Mouse (Mus musculus) megakaryocyte, embryonic 14.5 days (primary cell): ENCODE measurements at regions not wholly inside any gene's neighbourhood (a gene's known extent, or its start where the extent isn't known, plus 50 kb on each side); places are given as distances from the start of the nearest gene placed in this dataset.

Experiments used
- H3K27me3 ChIP-seq: replicated peaks from 2 replicates; pipeline ENCODE3; 2012; ENCODE audit warnings: inconsistent platforms
- H3K36me3 ChIP-seq: replicated peaks from 2 replicates; pipeline ENCODE3; 2012; ENCODE audit warnings: low read length, inconsistent platforms, mixed read lengths
- H3K4me1 ChIP-seq: 2 replicates; pipeline ENCODE4 v1.6.1; 2012; ENCODE audit warnings: inconsistent platforms
- H3K4me3 ChIP-seq: replicated peaks from 2 replicates; pipeline ENCODE3; 2012; ENCODE audit warnings: moderate library complexity, mild to moderate bottlenecking, inconsistent platforms
- H3K9me3 ChIP-seq: 2 replicates; pipeline ENCODE4 v1.6.1; 2012; ENCODE audit warnings: inconsistent platforms
- FLI1 ChIP-seq: IDR thresholded peaks from 2 replicates; pipeline ENCODE4 v1.6.1; 2012; ENCODE audit warnings: low read length, inconsistent platforms, mixed read lengths
- GATA1 ChIP-seq: IDR thresholded peaks from 3 replicates; pipeline ENCODE4 v1.6.1; 2012; ENCODE audit warnings: mixed read lengths, low read length, inconsistent platforms, borderline replicate concordance

DNA sequence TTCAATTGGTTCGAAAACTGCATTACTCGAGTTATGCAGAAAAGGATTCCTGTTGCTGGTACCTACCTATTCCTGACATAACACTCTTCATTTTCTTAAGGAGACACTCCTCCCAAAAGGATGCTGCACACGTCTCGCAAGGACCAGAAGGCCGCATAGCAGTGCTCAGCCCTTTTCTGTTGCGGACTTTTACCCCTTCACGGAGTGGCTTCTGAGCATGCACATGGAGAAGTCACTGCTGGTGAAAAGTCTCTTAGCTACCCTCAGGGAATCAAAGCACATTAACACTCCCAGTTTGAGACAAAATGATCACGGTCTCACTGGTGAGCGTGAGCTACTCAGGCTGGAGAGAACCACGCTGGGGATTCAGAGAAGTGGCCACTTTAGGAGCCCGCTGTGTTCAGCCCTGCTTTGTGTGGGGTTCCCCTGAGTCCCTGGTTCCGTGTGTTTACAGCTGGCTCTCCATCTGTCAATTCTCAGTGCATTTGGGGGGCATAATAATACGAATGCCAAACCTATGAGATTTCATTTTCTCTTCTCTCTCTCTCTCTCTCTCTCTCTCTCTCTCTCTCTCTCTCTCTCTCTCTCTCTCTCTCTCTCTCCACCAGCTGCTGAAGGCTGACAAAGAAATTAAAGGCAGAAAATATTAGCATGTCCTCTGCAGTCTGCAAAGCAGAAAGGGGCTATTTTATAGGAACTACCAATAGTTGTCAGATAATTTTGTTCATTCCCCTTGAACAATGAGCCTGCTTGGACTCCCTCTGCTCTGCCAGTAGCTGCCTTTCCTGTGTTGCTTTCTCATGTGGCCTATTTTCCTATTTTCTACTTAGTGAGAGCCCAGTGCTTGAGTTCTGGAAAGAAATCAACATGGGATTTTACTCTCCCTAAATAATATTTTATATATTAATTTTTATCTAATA lies 160.7 kb downstream of the Basp1 start:
- H3K4me1 ChIP-seq = no peaks in the 10 kb centered on the region
- peaks cover 2% of the 10 kb centered on the region for H3K27me3 ChIP-seq
- TF ChIP-seq GATA1 (no peak), FLI1 (no peak)
- H3K4me3 ChIP-seq = no peak overlapping the region
- no peaks in the 10 kb centered on the region for H3K36me3 ChIP-seq
- no peaks in the 10 kb centered on the region for H3K9me3 ChIP-seq

DNA sequence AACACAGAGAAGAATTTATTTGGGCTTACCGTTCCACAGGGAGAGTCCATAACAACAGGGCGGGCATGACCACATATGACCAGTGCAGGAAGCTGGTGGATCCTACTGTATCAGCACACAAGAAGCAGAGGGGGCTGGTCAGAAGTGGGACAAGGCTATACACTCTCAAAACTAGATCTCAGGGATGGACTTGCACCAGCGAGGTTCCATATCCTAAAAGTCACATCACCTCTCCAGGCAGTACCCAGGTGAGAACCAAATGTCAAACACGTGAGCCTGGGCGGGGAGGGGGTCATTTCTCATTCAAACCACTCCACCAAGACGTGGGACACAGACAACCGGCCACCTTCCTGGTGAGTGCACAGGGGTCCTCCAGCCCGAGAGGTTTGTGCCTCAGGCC lies 167.9 kb downstream of the Basp1 start:
- Histone ChIP-seq H3K9me3 (peaks cover 6% of the 10 kb centered on the region), H3K4me3 (no peak overlapping the region), H3K36me3 (no peaks in the 10 kb centered on the region), H3K4me1 (no peaks in the 10 kb centered on the region), H3K27me3 (no peaks in the 10 kb centered on the region)
- no peak for TF ChIP-seq GATA1
- TF ChIP-seq FLI1 = no peak

DNA sequence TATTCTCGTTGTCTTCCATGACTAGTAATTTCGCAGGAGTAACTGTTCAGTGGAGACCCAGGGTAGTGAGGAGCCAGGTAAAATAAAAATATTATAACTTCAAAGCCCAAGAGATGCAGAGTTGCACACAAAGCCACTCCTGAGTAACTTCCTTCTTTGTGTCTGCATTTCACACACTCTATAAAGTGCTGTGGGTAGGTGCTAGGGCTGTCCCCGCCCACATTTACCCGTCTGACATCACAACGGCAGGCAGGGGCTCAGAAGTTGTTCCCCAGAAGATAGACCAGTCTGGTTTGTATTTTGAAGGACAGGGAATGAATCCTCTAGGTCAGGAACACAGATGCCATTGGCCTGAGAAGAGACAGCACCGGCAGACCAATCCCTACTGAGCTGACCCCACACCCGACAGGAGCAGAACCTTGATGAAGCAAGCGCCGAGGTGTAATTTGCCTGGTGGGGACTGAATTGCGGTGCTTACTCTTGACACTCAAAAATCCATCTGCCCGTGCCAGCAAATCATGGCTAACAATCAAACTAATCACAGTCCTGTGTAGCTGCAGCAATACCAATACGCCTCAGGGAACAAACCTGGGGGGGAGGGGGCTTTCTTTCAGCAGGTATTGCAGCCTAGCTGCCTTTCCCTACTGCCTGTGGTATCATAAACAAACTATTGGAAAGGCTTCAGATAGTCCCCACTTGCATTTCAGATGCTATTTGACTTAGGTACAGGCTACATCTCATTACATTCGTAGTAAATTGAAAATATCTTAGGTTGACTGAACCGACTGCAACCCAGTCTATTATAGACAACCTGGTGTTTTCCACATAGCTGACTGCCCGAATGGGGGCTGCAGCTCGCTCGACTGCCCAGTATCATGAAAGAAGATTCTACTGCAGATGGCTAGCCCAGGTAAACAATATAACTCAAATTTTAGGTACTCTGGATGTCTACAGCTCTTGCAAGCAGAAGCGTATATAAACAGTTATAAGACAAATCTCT lies 175.6 kb downstream of the Basp1 start:
- Histone ChIP-seq H3K4me1 (no peaks in the 10 kb centered on the region), H3K4me3 (no peak overlapping the region), H3K9me3 (no peaks in the 10 kb centered on the region), H3K36me3 (no peaks in the 10 kb centered on the region), H3K27me3 (no peaks in the 10 kb centered on the region)
- TF ChIP-seq GATA1 (no peak), FLI1 (no peak)

DNA sequence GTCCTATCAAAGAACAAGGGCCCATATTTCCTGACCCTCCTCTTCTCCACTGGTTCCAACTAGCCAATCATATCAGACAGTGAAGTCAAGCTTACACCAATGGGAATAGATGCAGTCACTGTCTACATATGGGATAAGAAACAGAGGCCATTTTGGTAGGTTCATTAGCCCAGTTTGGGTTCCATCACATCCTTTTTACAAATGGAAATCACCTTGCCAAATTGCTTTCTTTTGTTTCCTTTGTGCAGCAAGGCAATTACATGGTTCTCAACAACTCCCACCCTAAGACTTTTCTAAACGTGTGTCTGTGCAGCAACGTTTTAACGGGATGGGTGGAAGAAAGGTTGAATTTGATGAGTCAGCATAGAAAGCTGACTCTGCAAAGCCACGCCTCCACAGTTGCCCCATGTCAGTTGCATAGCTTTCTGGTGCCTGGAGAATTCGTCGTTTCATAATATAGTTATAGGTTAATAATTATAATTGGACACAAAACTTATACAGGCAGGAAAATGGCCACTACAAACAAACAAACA lies 177.3 kb downstream of the Basp1 start:
- no peak overlapping the region for H3K4me3 ChIP-seq
- no peaks in the 10 kb centered on the region for H3K36me3 ChIP-seq
- no peaks in the 10 kb centered on the region for H3K27me3 ChIP-seq
- no peak for TF ChIP-seq GATA1
- TF ChIP-seq FLI1 = no peak
- no peaks in the 10 kb centered on the region for H3K4me1 ChIP-seq
- no peaks in the 10 kb centered on the region for H3K9me3 ChIP-seq

DNA sequence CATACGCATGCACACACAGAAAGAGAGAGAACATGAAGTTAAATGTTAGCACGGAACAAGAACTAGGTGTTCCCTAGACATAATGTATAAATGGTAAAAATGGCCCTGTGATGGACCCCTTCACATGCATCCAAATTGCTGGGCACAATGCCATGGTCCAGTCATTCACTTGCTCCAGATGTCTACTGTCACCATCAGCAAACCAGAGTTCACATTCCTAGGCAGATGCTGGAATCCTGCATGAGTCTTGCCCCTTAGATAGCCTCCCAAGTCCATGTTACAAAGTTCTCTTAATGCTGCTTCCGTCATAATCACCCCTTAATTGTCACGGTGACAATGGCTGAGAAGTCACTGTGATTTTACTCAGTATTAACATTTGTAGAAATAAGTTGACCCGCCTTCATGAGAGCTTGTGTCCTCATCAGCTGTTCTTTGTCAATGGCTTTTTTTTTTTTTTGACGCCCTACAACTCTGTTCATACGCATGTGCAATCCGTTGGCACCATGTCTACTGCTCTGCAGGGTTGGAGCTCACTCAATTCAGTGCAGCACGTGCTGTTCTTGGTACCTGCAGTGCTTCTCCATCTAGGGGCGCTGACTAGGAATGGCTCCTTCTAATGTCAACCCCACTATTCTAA lies 179.4 kb downstream of the Basp1 start:
- H3K4me1 ChIP-seq = no peaks in the 10 kb centered on the region
- TF ChIP-seq GATA1 = no peak
- TF ChIP-seq FLI1 = no peak
- H3K36me3 ChIP-seq = no peaks in the 10 kb centered on the region
- no peaks in the 10 kb centered on the region for H3K27me3 ChIP-seq
- H3K9me3 ChIP-seq = no peaks in the 10 kb centered on the region
- no peak overlapping the region for H3K4me3 ChIP-seq

DNA sequence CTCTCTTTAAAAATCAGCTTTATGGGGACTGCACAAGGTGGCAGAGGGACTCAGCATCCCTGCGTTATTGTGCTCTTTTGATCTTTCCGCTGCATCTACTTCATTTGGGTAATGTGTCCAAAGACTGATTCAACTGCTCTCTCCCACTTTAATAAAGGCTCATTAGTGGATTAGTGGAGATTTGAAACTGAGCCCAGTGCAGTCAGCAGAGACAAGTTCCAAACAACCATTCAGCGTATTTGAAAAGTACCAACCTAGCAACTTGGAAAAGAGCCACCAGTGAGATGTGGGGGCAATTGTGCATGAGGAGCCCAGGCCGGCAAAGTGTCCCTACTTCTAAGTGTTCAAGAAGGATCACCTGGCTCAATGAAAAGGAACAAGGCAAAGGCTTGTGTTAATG lies 183.4 kb downstream of the Basp1 start:
- Histone ChIP-seq H3K36me3 (no peaks in the 10 kb centered on the region), H3K4me3 (no peak overlapping the region), H3K27me3 (no peaks in the 10 kb centered on the region), H3K4me1 (peaks cover 34% of the 10 kb centered on the region), H3K9me3 (no peaks in the 10 kb centered on the region)
- TF ChIP-seq FLI1 (no peak), GATA1 (no peak)

DNA sequence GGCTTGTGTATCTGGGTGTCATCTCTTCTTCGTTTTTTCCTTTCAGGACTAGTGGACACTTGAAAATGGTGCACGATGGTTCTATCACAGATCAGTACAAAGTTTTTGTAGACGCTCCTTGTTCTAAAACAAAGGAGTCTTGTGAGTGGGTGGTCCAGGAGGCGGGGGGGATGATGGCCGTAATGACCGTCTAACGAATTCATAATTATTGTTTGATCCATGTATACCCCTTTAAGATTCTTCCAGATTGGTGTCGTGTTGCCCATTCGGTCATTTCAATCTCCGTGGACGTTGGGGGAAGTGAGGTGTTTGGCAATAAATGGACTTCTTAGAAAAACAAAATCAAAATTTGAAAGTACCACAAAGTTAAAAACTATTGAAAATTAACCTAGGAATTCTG lies 183.8 kb downstream of the Basp1 start:
- no peak for TF ChIP-seq FLI1
- no peak for TF ChIP-seq GATA1
- no peaks in the 10 kb centered on the region for H3K9me3 ChIP-seq
- H3K4me1 ChIP-seq = peaks cover 38% of the 10 kb centered on the region
- no peak overlapping the region for H3K4me3 ChIP-seq
- H3K36me3 ChIP-seq = no peaks in the 10 kb centered on the region
- H3K27me3 ChIP-seq = no peaks in the 10 kb centered on the region

DNA sequence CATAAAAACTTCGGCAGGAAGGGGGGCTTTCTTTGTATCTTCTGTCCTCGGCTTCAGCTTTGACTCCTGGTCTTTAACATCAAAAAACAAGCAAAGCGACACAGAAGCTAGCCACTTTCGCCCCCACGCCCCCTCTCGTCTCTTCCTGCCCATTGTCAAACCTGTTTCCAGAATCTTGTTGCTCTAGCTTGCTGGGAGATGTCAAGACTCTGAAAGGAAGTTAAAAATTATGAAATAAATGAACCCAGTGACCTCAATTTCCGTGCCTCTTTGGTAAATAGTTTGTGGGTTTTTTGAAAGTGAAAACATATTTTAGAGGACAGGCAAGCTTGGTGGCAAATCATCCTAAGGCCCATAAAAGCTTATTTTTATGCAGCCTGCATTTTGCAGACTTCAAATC lies 186.1 kb downstream of the Basp1 start:
- TF ChIP-seq FLI1 = no peak
- TF ChIP-seq GATA1 = no peak
- Histone ChIP-seq H3K36me3 (no peaks in the 10 kb centered on the region), H3K9me3 (no peaks in the 10 kb centered on the region), H3K4me1 (peaks cover 40% of the 10 kb centered on the region), H3K4me3 (peak overlapping the region; percentile 46), H3K27me3 (no peaks in the 10 kb centered on the region)

DNA sequence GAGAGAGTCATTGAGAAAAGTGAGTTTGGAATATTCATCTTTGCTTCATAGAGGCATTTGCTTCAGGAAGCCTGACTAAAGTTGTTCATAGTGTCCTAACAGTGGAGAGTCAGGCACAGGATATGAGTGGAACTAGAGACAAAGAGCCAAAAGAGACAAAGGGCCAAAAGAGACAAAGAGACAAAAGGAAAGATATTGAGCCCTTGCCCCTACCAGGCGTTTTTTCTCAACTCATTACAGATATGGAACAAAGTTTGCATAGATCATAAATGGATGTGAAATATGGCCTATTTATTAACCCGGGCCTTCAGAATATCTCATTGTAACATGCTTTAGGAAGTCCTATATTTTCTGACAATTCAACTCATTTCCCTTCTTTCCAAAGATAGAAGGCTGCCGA lies 187.6 kb downstream of the Basp1 start:
- H3K36me3 ChIP-seq = no peaks in the 10 kb centered on the region

More for the DNA sequence above, 187.6 kb downstream of the Basp1 start:
- Histone ChIP-seq H3K27me3 (no peaks in the 10 kb centered on the region), H3K4me3 (no peak overlapping the region), H3K4me1 (peaks cover 40% of the 10 kb centered on the region), H3K9me3 (no peaks in the 10 kb centered on the region)
- TF ChIP-seq FLI1 = no peak
- TF ChIP-seq GATA1 = no peak
